Mouse (Mus musculus) liver, adult (tissue): ENCODE measurements around the gene Ntrk3.

ENCODE experiments used
- GATA4 ChIP-seq: IDR thresholded peaks from 2 replicates; pipeline ENCODE4 v1.6.1; 2014; ENCODE audit warnings: mild to moderate bottlenecking, low read length; ENCODE audit not compliant: insufficient replicate concordance

Gene Ntrk3

GRCm38 (mm10) chr7:78578461-78579359 lies 159.1 kb downstream of the Ntrk3 start:
- no peak for TF ChIP-seq GATA4

DNA sequence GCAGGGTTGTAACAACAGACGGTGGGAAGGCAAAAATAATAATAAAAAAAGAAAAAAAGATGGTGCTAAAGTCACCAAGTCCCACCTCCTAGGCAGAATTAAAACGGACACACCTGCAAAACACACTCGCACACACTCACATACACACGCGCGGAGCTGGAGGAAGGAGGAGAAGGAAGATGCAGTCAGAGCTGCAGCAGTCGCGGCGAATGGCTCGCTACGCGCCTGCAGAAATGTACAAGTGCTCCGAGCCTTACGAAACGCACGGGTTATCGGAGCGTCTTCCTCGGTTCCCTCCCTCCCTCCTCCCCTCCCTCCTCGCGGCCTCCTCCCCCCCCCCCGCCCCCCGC lies 159.7 kb downstream of the Ntrk3 start:
- TF ChIP-seq GATA4: no peak

- no peak for TF ChIP-seq GATA4
These were observed 160.2 kb downstream of the Ntrk3 start for GRCm38 (mm10) chr7:78577462-78578110.

GRCm38 (mm10) chr7:78576706-78577461 lies 160.9 kb downstream of the Ntrk3 start:
- TF ChIP-seq GATA4: no peak

DNA sequence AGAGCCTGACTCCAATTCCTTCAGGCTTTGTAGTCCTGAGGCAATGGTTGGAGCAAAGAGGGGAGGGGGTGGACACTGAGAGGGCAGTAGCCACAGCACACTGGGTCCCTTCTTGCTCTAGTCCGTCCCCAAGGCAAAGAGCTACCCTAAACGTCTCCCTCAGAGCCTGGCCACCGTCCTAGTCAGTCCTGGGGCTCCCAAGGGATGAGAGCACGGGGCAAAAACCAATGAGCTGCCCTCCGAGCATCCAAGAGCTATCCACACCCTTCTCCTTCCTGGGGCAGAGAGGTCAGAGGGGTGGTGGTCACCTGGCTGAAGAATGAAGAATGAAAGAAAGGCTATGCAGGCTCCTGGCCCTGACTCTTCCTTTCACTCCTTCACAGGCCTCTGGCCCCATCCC lies 161.6 kb downstream of the Ntrk3 start:
- no peak for TF ChIP-seq GATA4

GRCm38 (mm10) chr7:78575556-78575955 lies 162.3 kb downstream of the Ntrk3 start:
- TF ChIP-seq GATA4: no peak

- no peak for TF ChIP-seq GATA4
These were observed 166.6 kb downstream of the Ntrk3 start for GRCm38 (mm10) chr7:78571196-78571595.

DNA sequence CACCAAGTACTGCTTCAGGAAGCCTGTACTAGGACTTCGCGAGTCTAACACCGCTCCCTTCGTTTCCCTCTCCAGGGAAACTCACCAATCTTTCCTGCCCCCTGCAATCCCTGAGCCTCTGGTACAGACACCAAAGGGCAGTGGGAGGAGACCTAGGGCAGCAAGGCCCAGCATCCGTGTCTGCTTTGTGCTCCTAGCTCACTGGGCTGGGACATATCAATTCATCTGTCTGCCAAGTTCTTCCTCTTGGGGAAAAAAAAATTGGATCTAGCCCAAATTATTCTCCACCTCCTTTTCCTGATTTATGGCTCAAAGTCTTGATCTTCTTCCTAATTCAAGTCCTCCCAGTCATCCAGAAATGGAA lies 168.6 kb downstream of the Ntrk3 start:
- TF ChIP-seq GATA4: no peak

- no peak for TF ChIP-seq GATA4
These were observed 169.2 kb downstream of the Ntrk3 start for GRCm38 (mm10) chr7:78568411-78569254.

DNA sequence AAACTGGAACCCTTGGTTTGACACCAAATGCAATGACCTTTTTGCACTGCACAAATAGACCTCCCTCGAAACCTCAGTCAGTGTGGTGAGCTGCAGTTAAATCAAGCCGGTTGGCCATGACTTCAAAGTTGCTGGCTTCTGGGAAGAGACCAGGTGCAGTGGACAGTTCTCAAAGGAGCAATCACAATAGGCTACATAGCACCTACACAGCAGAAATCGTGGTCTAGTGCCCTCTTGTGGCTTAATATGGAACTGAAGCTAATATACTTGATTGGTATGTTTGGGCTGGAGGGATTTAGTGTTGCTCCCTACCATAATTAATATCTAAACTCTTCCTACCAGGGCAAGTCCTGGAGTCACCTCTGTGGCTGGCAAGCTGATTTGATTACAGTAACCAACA lies 171.2 kb downstream of the Ntrk3 start:
- no peak for TF ChIP-seq GATA4

DNA sequence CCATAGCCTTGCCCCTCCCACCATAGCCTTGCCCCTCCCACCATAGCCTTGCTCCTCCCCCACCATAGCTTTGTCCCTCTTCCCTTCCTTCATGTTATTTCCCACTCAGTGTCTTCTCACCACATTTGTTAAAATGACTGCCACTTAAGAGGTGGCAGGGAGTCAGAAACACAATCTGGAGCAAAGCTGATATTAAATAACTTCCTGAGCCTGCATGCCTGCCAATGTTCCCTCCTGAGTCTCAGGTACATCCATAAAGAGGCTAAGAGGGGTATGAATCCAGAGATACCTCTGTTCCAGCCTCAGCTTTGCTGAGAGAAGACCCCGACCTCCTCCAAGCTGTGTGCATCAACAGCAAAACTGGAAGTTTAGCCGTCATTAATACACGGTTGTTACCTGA lies 172.4 kb downstream of the Ntrk3 start:
- TF ChIP-seq GATA4: no peak

- no peak for TF ChIP-seq GATA4
These were observed 179.3 kb downstream of the Ntrk3 start for GRCm38 (mm10) chr7:78558503-78558902.

GRCm38 (mm10) chr7:78555532-78555931 lies 182.3 kb downstream of the Ntrk3 start:
- TF ChIP-seq GATA4: no peak

GRCm38 (mm10) chr7:78549461-78549860 lies 188.4 kb downstream of the Ntrk3 start:
- no peak for TF ChIP-seq GATA4

DNA sequence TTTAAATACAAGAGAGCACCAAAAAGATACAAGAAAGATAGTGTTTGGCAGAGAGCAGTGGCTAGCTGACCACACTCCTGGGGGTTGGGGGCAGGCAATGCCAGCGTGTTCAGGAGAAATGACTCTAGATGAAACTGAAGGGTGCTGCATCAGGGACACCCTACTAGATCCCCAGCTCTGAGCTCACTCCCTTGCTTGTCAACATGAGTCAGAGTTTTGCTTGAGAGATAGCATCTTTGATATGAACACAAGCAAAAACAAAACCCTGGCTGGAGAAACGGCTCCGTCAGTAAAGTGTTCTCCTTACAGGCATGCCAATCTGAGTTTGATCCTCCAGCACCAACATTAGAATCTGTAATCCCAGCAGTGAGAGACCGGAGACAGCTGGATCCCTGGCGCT lies 189.1 kb downstream of the Ntrk3 start:
- TF ChIP-seq GATA4: no peak

- no peak for TF ChIP-seq GATA4
These were observed 191.3 kb downstream of the Ntrk3 start for GRCm38 (mm10) chr7:78546551-78546950.

DNA sequence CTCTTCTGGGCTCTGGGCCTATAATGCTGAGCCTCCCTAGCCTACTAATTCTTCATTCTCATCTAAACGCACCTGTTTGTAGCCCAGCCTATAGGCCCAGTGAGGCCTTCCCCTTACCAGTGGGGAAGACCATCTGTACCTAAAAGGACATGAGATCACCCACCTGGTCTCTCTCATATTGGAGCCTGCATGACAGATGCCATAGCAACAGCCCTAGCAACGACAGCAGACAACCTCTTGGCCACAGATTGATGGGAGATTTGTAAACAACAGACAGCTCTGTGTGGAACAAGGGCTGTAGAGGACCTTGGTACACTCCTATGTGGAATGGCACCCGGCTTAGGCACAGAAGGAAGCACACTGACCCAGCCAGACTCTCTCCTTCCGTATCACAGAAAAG lies 195.3 kb downstream of the Ntrk3 start:
- no peak for TF ChIP-seq GATA4
